Mouse (Mus musculus): Measurements from ENCODE around the gene Akap13. TPM values are rescaled to one million over a fixed set of nuclear protein-coding genes. Genes with fewer than 3 reads are reported as not detected.

The Akap13 gene
- polyA plus RNA-seq, 1 experiment from 2014 or later, result 17.4 TPM

DNA sequence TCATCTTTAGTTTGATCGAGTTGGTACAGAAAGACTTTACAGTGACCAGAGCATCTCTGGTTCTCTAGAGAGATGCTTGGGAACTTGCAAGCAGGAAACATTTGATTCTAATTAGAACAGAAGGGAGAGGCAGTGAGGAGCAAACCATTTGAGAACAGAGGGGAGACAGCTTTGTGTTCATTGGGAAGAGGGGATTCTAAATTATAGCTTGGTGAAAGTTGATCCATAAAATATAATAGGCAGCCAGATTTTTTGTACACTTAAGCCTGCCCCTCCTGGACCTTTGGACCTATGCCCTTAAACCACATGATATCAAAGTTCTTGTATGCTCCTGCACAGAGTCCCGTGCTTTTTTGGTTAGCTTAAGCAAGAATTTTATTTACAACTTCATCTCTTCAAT lies 185.3 kb downstream of the Akap13 start:
- Histone ChIP-seq H3K27ac (ENCODE audit: low read depth, low read length) (no peak overlapping the region), H3K4me2 (replicated peaks; ENCODE audit: low read depth) (no peak overlapping the region), H3K9me3 (ENCODE audit: control insufficient read depth) (no peaks in the 10 kb centered on the region), H3K4me1 (replicated peaks; ENCODE audit: control insufficient read depth, insufficient read depth, low read length) (peaks cover 13% of the 10 kb centered on the region; the same call in 1 of the 2 replicates), H3K27me3 (replicated peaks; ENCODE audit: control insufficient read depth, insufficient read depth, low read length) (no peaks in the 10 kb centered on the region), H3K36me3 (ENCODE audit: control insufficient read depth, insufficient read depth) (no peaks in the 10 kb centered on the region), H3K9ac (ENCODE audit: low read depth, low read length) (no peak overlapping the region), H3K4me3 (ENCODE audit: low read depth, low read length) (no peak overlapping the region)
- no peak for ATAC-seq
- 43% methylated on average over 2 of the region's 2 CpGs for WGBS
- no peak for TF ChIP-seq CTCF (IDR thresholded peaks at IDR 0.05; ENCODE audit: low read depth)

DNA sequence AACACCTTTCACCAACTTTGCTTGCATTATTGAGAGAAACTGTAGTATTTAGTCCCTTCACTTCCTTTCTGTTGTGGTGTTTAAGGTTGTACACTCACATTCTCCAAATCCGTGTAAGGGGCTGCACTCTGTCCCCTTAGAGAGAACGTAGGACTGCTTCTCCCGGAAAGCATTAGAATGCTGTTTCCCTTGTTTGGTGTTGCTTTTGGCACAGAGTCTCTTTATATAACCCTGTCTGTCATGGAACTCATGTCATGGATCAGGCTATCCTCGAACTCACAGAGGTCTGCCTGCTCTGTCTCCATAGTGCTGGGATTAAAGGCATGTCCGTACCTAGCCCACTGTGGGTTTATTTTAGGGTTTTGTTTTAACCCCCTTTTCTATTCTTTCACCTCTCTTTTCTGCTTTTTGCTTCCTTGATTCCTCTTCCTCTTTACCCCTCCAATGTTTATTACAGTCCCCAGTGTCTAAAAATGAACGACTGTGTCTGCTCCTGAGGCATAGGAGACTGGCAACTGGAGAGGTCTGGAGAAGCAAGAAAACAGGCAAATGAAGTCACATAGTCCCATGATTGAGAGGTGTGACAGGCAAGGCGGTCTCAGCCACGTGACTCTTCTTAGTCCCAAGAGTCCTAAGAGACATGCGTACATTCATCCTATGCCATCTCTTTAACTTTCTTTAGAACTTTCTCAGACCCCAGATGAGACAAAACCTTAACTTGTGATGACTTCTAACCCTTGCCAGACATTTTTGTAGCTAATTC lies 186.3 kb downstream of the Akap13 start:
- no peak for ATAC-seq
- Histone ChIP-seq H3K4me1 (replicated peaks; ENCODE audit: control insufficient read depth, insufficient read depth, low read length) (peaks cover 13% of the 10 kb centered on the region; the same call in 1 of the 2 replicates), H3K36me3 (ENCODE audit: control insufficient read depth, insufficient read depth) (no peaks in the 10 kb centered on the region), H3K9ac (ENCODE audit: low read depth, low read length) (no peak overlapping the region), H3K27ac (ENCODE audit: low read depth, low read length) (no peak overlapping the region), H3K9me3 (ENCODE audit: control insufficient read depth) (no peaks in the 10 kb centered on the region), H3K27me3 (replicated peaks; ENCODE audit: control insufficient read depth, insufficient read depth, low read length) (no peaks in the 10 kb centered on the region), H3K4me2 (replicated peaks; ENCODE audit: low read depth) (no peak overlapping the region), H3K4me3 (ENCODE audit: low read depth, low read length) (no peak overlapping the region)
- TF ChIP-seq CTCF (IDR thresholded peaks at IDR 0.05; ENCODE audit: low read depth), result no peak
- 53% methylated on average over 9 of the region's 9 CpGs for WGBS

DNA sequence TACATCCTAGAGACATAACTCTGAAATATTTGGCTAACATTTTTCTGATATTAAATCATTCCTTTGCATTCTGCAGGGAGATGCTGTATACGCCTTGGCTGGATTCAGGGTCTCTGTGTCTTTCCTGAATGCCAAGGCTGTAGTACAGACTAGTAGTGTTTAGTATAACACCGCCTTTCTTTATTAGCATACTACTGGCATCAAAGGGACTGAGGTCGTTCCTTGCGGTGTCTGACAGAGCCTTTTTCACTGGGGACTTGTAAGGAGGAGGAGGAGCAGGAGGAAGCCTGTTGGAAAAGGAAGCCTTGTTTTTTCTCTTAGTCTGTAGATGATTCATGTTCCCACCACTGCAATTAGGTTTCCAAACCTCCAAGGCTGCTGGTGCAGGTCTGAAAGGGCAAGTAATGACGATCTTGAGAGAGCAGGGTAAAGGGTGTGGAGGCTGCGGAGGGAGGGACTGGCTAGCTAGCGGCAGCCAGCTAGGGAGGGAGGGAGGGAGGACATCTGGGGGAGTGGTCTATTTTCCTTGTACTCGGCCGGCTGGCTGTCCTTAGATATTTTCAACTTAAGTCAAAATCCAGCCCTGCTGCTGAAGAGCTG lies 186.9 kb downstream of the Akap13 start:
- no peak overlapping the region; the same call in 1 of the 2 replicates for H3K27ac ChIP-seq (ENCODE audit: low read depth, low read length)
- peak overlapping the region; percentile 17; the same call in 1 of the 2 replicates for H3K4me3 ChIP-seq (ENCODE audit: low read depth, low read length)
- ATAC-seq, result peak; percentile 77
- no peaks in the 10 kb centered on the region for H3K27me3 ChIP-seq (replicated peaks; ENCODE audit: control insufficient read depth, insufficient read depth, low read length)
- TF ChIP-seq CTCF (IDR thresholded peaks at IDR 0.05; ENCODE audit: low read depth), result no peak
- no peaks in the 10 kb centered on the region for H3K9me3 ChIP-seq (ENCODE audit: control insufficient read depth)
- WGBS, result 7% methylated on average over 9 of the region's 9 CpGs
- peak overlapping the region; percentile 54 for H3K4me2 ChIP-seq (replicated peaks; ENCODE audit: low read depth)
- H3K4me1 ChIP-seq (replicated peaks; ENCODE audit: control insufficient read depth, insufficient read depth, low read length), result peaks cover 13% of the 10 kb centered on the region; the same call in 1 of the 2 replicates
- H3K36me3 ChIP-seq (ENCODE audit: control insufficient read depth, insufficient read depth), result no peaks in the 10 kb centered on the region
- no peak overlapping the region for H3K9ac ChIP-seq (ENCODE audit: low read depth, low read length)

DNA sequence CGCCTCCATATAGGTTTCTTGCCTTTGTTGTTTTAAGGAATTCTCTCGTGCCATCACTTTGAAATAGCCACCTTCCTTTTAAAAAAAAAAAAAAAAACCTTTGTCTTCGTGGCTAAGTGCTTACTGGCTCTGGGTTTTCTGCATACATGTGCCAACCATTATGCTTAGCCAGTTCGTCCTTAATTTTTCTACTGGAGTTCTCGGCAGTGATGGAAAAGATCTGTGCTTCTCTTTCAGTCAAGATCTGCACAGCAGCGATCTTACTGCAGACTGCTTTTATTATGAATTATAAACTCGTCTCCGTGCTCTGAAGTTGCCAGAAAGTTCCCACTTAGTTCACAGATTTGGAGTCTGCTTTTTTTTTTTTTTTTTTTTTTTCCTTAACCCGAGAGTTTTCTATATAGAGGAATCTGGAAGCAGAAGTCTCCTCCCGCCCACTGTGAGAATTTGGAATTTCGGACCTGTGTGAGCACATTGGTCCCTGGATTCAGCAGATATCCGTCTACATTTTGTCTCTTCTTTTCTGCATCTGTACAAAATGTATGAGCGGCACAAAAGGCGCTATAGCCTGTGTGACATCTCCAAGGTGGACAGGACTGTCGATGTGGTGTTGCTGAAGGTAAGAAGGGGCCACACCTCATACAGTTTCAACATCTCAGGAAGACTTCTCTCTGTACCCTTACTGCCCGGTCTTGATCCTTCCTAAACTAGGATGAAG lies 187.7 kb downstream of the Akap13 start:
- Histone ChIP-seq H3K4me1 (replicated peaks; ENCODE audit: control insufficient read depth, insufficient read depth, low read length) (peaks cover 13% of the 10 kb centered on the region; the same call in 1 of the 2 replicates), H3K27ac (ENCODE audit: low read depth, low read length) (no peak overlapping the region), H3K4me3 (ENCODE audit: low read depth, low read length) (peak overlapping the region; percentile 17; the same call in 1 of the 2 replicates), H3K9me3 (ENCODE audit: control insufficient read depth) (no peaks in the 10 kb centered on the region), H3K36me3 (ENCODE audit: control insufficient read depth, insufficient read depth) (no peaks in the 10 kb centered on the region), H3K9ac (ENCODE audit: low read depth, low read length) (no peak overlapping the region), H3K4me2 (replicated peaks; ENCODE audit: low read depth) (peak overlapping the region; percentile 54), H3K27me3 (replicated peaks; ENCODE audit: control insufficient read depth, insufficient read depth, low read length) (no peaks in the 10 kb centered on the region)
- TF ChIP-seq CTCF (IDR thresholded peaks at IDR 0.05; ENCODE audit: low read depth), result no peak
- no peak for ATAC-seq
- 51% methylated on average over 16 of the region's 16 CpGs for WGBS

DNA sequence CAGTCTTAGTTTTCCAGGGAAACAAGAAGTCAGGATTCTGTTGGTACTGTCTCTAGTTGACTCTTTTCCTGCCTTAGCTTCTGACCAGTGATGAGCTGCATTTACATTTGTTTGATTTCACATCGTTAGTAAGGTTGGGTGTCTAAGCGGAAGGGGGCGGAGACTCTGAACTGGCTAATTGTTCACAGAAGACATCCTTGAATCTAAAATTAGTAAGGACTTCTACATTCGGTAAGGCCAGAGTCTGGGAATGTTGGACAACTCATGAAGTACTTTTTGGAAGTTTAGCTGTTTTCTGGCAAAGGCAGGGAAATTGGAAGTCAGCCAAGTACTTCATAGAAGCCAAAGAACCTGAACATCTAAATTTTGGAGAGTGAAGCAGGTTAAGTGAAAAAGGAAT lies 188.7 kb downstream of the Akap13 start:
- Histone ChIP-seq H3K4me3 (ENCODE audit: low read depth, low read length) (0 out of 2 replicates have a peak overlapping the region, but pooled peaks have one; percentile 2), H3K27ac (ENCODE audit: low read depth, low read length) (no peak overlapping the region), H3K4me1 (replicated peaks; ENCODE audit: control insufficient read depth, insufficient read depth, low read length) (peaks cover 13% of the 10 kb centered on the region; the same call in 1 of the 2 replicates)

DNA sequence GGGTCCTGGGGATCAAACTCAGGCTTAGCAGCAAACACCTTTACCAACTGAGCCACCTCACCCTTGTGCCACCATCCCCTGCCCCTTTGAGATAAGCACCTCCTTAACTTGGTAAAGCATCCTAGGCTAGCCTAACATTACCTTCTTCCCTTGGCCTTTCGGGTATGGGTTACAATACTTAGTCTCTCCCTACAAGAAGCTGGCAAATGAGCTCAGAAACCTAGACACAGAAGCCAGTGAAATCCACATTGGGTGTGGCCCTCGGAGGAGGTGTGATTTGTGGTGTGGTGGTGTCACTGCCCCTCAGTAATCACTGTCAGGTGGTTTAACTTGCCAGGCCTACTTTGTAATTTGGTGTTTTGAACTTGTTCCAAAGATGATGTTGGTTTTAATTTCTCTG lies 189.3 kb downstream of the Akap13 start:
- TF ChIP-seq CTCF (IDR thresholded peaks at IDR 0.05; ENCODE audit: low read depth), result no peak
- 66% methylated on average over 2 of the region's 2 CpGs for whole genome bisulfite sequencing
- Histone ChIP-seq H3K27me3 (replicated peaks; ENCODE audit: control insufficient read depth, insufficient read depth, low read length) (no peaks in the 10 kb centered on the region), H3K4me3 (ENCODE audit: low read depth, low read length) (no peak overlapping the region), H3K9ac (ENCODE audit: low read depth, low read length) (no peak overlapping the region), H3K4me1 (replicated peaks; ENCODE audit: control insufficient read depth, insufficient read depth, low read length) (peaks cover 13% of the 10 kb centered on the region; the same call in 1 of the 2 replicates), H3K36me3 (ENCODE audit: control insufficient read depth, insufficient read depth) (no peaks in the 10 kb centered on the region), H3K27ac (ENCODE audit: low read depth, low read length) (no peak overlapping the region), H3K9me3 (ENCODE audit: control insufficient read depth) (no peaks in the 10 kb centered on the region), H3K4me2 (replicated peaks; ENCODE audit: low read depth) (0 out of 2 replicates have a peak overlapping the region, but pooled peaks have one; percentile 2)
- ATAC-seq, result no peak

More for the DNA sequence above, 188.7 kb downstream of the Akap13 start:
- H3K9ac ChIP-seq (ENCODE audit: low read depth, low read length), result no peak overlapping the region
- no peak for ATAC-seq
- no peaks in the 10 kb centered on the region for H3K9me3 ChIP-seq (ENCODE audit: control insufficient read depth)
- no peaks in the 10 kb centered on the region for H3K27me3 ChIP-seq (replicated peaks; ENCODE audit: control insufficient read depth, insufficient read depth, low read length)
- H3K4me2 ChIP-seq (replicated peaks; ENCODE audit: low read depth), result peak overlapping the region; percentile 2; the same call in 1 of the 2 replicates
- WGBS, result 55% methylated on average over 4 of the region's 4 CpGs
- no peak for TF ChIP-seq CTCF (IDR thresholded peaks at IDR 0.05; ENCODE audit: low read depth)
- no peaks in the 10 kb centered on the region for H3K36me3 ChIP-seq (ENCODE audit: control insufficient read depth, insufficient read depth)

All from intestine, postnatal 0 days (tissue).